Mouse (Mus musculus) lung, postnatal 0 days (tissue): Measurements from ENCODE around the gene Gm20662. TPM values are rescaled to one million over a fixed set of nuclear protein-coding genes. Genes with fewer than 3 reads are reported as not detected.

Source experiments
- ATAC-seq: fragments of 200-750 bp; cut with Nextera tagmentation; 2 replicates; pipeline ENCODE4 v1.8.0; 2017; ENCODE audit warnings: moderate library complexity
- DNase-seq: peaks from one replicate; pipeline ENCODE4 v3.0.0-alpha.2; 2016; ENCODE audit warnings: low spot score
- H3K27ac ChIP-seq: fragments of 300-500 bp; sonication (generic); 2 replicates; pipeline ENCODE4 v1.5.1; 2014; ENCODE audit warnings: antibody characterized with exemption, mild to moderate bottlenecking, low read length, mixed read lengths
- H3K27me3 ChIP-seq: fragments of 300-500 bp; sonication (generic); replicated peaks from 2 replicates; pipeline ENCODE4 v1.6.1; 2014; ENCODE audit warnings: low read length, mixed read lengths; ENCODE audit not compliant: insufficient read depth
- H3K36me3 ChIP-seq: fragments of 300-500 bp; sonication (generic); 2 replicates; pipeline ENCODE4 v1.6.1; 2014; ENCODE audit warnings: low read length, mixed read lengths; ENCODE audit not compliant: insufficient read depth
- H3K4me1 ChIP-seq: fragments of 300-500 bp; sonication (generic); 2 replicates; pipeline ENCODE4 v1.6.1; 2014; ENCODE audit warnings: antibody characterized with exemption, low read depth, low read length, mixed read lengths; ENCODE audit not compliant: insufficient read depth
- H3K4me2 ChIP-seq: fragments of 300-500 bp; sonication (generic); replicated peaks from 2 replicates; pipeline ENCODE4 v1.6.1; 2014; ENCODE audit warnings: low read depth, mild to moderate bottlenecking, low read length, moderate library complexity, mixed read lengths
- H3K4me3 ChIP-seq: fragments of 300-500 bp; sonication (generic); 2 replicates; pipeline ENCODE4 v1.5.1; 2014; ENCODE audit warnings: low read depth, low read length
- H3K9ac ChIP-seq: fragments of 300-500 bp; sonication (generic); replicated peaks from 2 replicates; pipeline ENCODE4 v1.6.1; 2014; ENCODE audit warnings: low read depth, mild to moderate bottlenecking
- H3K9me3 ChIP-seq: fragments of 300-500 bp; sonication (generic); 2 replicates; pipeline ENCODE4 v1.6.1; 2016; ENCODE audit warnings: low read length, mixed read lengths
- CTCF ChIP-seq: IDR thresholded peaks from 2 replicates; pipeline ENCODE4 v1.5.1; 2016; ENCODE audit warnings: antibody characterized with exemption, mild to moderate bottlenecking
- EP300 ChIP-seq: IDR thresholded peaks from 2 replicates; pipeline ENCODE4 v1.6.1; 2016; ENCODE audit warnings: antibody characterized with exemption, mild to moderate bottlenecking, control low read depth
- WGBS: fragments of 180-500 bp; shearing (Covaris S2); extraction: QIAGEN DNeasy Blood & Tissue Kit; methylation state at CpG from one replicate; pipeline ENCODE4 v1.1.7; 2014; 5-methylcytosine and 5-hydroxymethylcytosine counted together
- polyA plus RNA-seq: library from polyadenylated mRNA; unstranded; fragments of >200 nt; fragmentation: Nextera tagmentation; extraction: Ambion mirVana; gene quantifications from 2 replicates; pipeline ENCODE4 v1.2.1, GENCODE M21; 2015

Gene Gm20662
- polyA plus RNA-seq, 1 experiment from 2014 or later: 0.44 TPM

GRCm38 (mm10) chr9:108035331-108036156, 39.4 kb downstream of the Gm20662 start:
- DNase-seq (peak; percentile 51), ATAC-seq (peak; percentile 58)
- no peak overlapping the region for H3K4me3 ChIP-seq
- H3K27me3 ChIP-seq: no peaks in the 10 kb centered on the region
- TF ChIP-seq EP300 (no peak), CTCF (peak; percentile 43)
- WGBS: 89% methylated on average over 2 of the region's 2 CpGs
- no peaks in the 10 kb centered on the region for H3K4me1 ChIP-seq
- no peak overlapping the region for H3K9ac ChIP-seq
- H3K27ac ChIP-seq: no peak overlapping the region
- H3K9me3 ChIP-seq: no peaks in the 10 kb centered on the region
- no peak overlapping the region for H3K4me2 ChIP-seq
- H3K36me3 ChIP-seq: peaks cover 5% of the 10 kb centered on the region; the same call in 1 of the 2 replicates

- Histone ChIP-seq H3K9me3 (no peaks in the 10 kb centered on the region), H3K4me1 (peaks cover 2% of the 10 kb centered on the region; the same call in 1 of the 2 replicates), H3K9ac (no peak overlapping the region), H3K4me3 (no peak overlapping the region), H3K4me2 (no peak overlapping the region), H3K27me3 (no peaks in the 10 kb centered on the region), H3K27ac (no peak overlapping the region), H3K36me3 (peaks cover 30% of the 10 kb centered on the region)
- 95% methylated on average over 8 of the region's 8 CpGs for WGBS
- ATAC-seq (no peak), DNase-seq (no peak)
- no peak for TF ChIP-seq EP300
- TF ChIP-seq CTCF: peak; percentile 24
Measured at GRCm38 (mm10) chr9:108044751-108045492, 48.8 kb downstream of the Gm20662 start.

DNA sequence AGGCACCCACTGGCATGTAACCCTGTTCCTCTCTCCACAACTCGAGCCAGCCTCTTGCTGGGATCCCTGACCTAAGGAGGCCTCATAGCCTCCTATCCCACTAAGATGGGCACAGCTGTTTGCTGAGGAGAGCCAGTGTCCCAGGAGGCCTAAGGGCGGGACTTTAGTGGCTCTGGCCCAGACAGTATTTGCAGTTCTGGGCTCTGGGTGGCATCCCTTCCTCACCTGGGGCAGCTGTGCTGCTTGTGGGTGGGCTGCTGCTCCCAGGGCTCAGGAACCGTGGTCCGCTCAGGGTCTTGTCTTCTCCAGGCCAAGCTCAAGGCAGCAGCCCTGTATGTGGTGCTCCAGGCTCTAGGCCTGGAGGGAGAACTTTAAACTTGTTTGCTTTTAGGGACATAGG, 50.4 kb downstream of the Gm20662 start:
- H3K36me3 ChIP-seq: peaks cover 20% of the 10 kb centered on the region
- no peak overlapping the region for H3K4me2 ChIP-seq
- no peak overlapping the region for H3K9ac ChIP-seq
- DNase-seq (no peak), ATAC-seq (no peak)
- H3K4me3 ChIP-seq: no peak overlapping the region
- TF ChIP-seq EP300: no peak
- no peak for TF ChIP-seq CTCF
- no peak overlapping the region for H3K27ac ChIP-seq
- 91% methylated on average over 4 of the region's 4 CpGs for WGBS
- no peaks in the 10 kb centered on the region for H3K27me3 ChIP-seq
- H3K4me1 ChIP-seq: peaks cover 4% of the 10 kb centered on the region; the same call in 1 of the 2 replicates
- H3K9me3 ChIP-seq: no peaks in the 10 kb centered on the region

- peak overlapping the region; percentile 79 for H3K27ac ChIP-seq
Measured at GRCm38 (mm10) chr9:108047601-108048565, 51.7 kb downstream of the Gm20662 start.

GRCm38 (mm10) chr9:108048566-108048955, 52.4 kb downstream of the Gm20662 start:
- H3K9ac ChIP-seq: no peak overlapping the region
- H3K36me3 ChIP-seq: peaks cover 14% of the 10 kb centered on the region
- peak overlapping the region; percentile 90 for H3K4me2 ChIP-seq
- DNase-seq (no peak), ATAC-seq (no peak; the same call in 1 of the 2 replicates)
- H3K4me1 ChIP-seq: peaks cover 7% of the 10 kb centered on the region; the same call in 1 of the 2 replicates
- peak overlapping the region; percentile 65 for H3K4me3 ChIP-seq
- H3K27ac ChIP-seq: peak overlapping the region; percentile 79
- H3K9me3 ChIP-seq: no peaks in the 10 kb centered on the region
- H3K27me3 ChIP-seq: no peaks in the 10 kb centered on the region
- 3% methylated on average over 19 of the region's 19 CpGs for WGBS
- TF ChIP-seq EP300: no peak
- TF ChIP-seq CTCF: no peak

More at GRCm38 (mm10) chr9:108047601-108048565, 51.7 kb downstream of the Gm20662 start:
- Histone ChIP-seq H3K4me1 (peaks cover 4% of the 10 kb centered on the region; the same call in 1 of the 2 replicates), H3K4me3 (peak overlapping the region; percentile 65), H3K4me2 (peak overlapping the region; percentile 90), H3K9me3 (no peaks in the 10 kb centered on the region), H3K27me3 (no peaks in the 10 kb centered on the region), H3K9ac (no peak overlapping the region), H3K36me3 (peaks cover 17% of the 10 kb centered on the region)
- 44% methylated on average over 17 of the region's 17 CpGs for WGBS
- no peak for DNase-seq
- no peak for ATAC-seq
- TF ChIP-seq EP300 (no peak), CTCF (no peak)
